Mouse (Mus musculus) hindbrain, postnatal 0 days (tissue): Measurements from ENCODE around the gene Slc16a8. TPM values are rescaled to one million over a fixed set of nuclear protein-coding genes. Genes with fewer than 3 reads are reported as not detected.

ENCODE experiments used
- ATAC-seq: fragments of 200-750 bp; cut with Nextera tagmentation; 2 replicates; pipeline ENCODE4 v1.8.0; 2017; ENCODE audit warnings: mild to moderate bottlenecking, moderate TSS enrichment, moderate library complexity
- DNase-seq: peaks from one replicate; pipeline ENCODE4 v3.0.0-alpha.2; 2015; ENCODE audit warnings: low spot score
- H3K27ac ChIP-seq: fragments of 300-500 bp; sonication (generic); 2 replicates; pipeline ENCODE4 v1.5.1; 2014; ENCODE audit warnings: mild to moderate bottlenecking
- H3K27me3 ChIP-seq: fragments of 300-500 bp; sonication (generic); 2 replicates; pipeline ENCODE4 v1.6.1; 2014; ENCODE audit warnings: low read length, mixed read lengths; ENCODE audit not compliant: insufficient read depth
- H3K36me3 ChIP-seq: fragments of 300-500 bp; sonication (generic); 2 replicates; pipeline ENCODE4 v1.6.1; 2014; ENCODE audit warnings: low read length, mixed read lengths; ENCODE audit not compliant: insufficient read depth
- H3K4me1 ChIP-seq: fragments of 300-500 bp; sonication (generic); 2 replicates; pipeline ENCODE4 v1.6.1; 2014; ENCODE audit warnings: antibody characterized with exemption, low read length, mixed read lengths; ENCODE audit not compliant: insufficient read depth
- H3K4me2 ChIP-seq: fragments of 300-500 bp; sonication (generic); 2 replicates; pipeline ENCODE4 v1.6.1; 2014; ENCODE audit warnings: low read depth, mild to moderate bottlenecking, low read length, moderate library complexity, mixed read lengths
- H3K4me3 ChIP-seq: fragments of 300-500 bp; sonication (generic); 2 replicates; pipeline ENCODE4 v1.5.1; 2014; ENCODE audit warnings: low read length
- H3K9ac ChIP-seq: fragments of 300-500 bp; sonication (generic); replicated peaks from 2 replicates; pipeline ENCODE4 v1.6.1; 2014; ENCODE audit warnings: mild to moderate bottlenecking, low read length, moderate library complexity, mixed read lengths
- H3K9me3 ChIP-seq: fragments of 300-500 bp; sonication (generic); 2 replicates; pipeline ENCODE4 v1.6.1; 2016; ENCODE audit warnings: low read length, mixed read lengths
- CTCF ChIP-seq: IDR thresholded peaks from 2 replicates; pipeline ENCODE4 v1.5.1; 2016; ENCODE audit warnings: antibody characterized with exemption, control low read depth, low read depth
- WGBS: fragments of 180-500 bp; shearing (Covaris S2); extraction: QIAGEN DNeasy Blood & Tissue Kit; methylation state at CpG from one replicate; pipeline ENCODE4 v1.1.7; 2014; 5-methylcytosine and 5-hydroxymethylcytosine counted together
- polyA plus RNA-seq: library from polyadenylated mRNA; unstranded; fragments of >200 nt; fragmentation: Nextera tagmentation; extraction: Ambion mirVana; gene quantifications from 2 replicates; pipeline ENCODE4 v1.2.1, GENCODE M21; 2015
- total RNA-seq: library from RNA; depleted of rRNA; stranded (reverse); fragments of >200 nt; gene quantifications from 2 replicates; pipeline ENCODE4 v1.2.3, GENCODE M21; 2014

Slc16a8 gene
- total and polyA plus RNA-seq, 2 experiments from 2014 or later, result 2.0 to 3.1 TPM

- Histone ChIP-seq H3K4me3 (no peak overlapping the region), H3K9me3 (no peaks in the 10 kb centered on the region), H3K4me1 (no peaks in the 10 kb centered on the region), H3K27ac (no peak overlapping the region), H3K9ac (no peak overlapping the region), H3K36me3 (no peaks in the 10 kb centered on the region), H3K27me3 (no peaks in the 10 kb centered on the region; the same call in 1 of the 2 replicates), H3K4me2 (no peak overlapping the region)
- DNase-seq (no peak), ATAC-seq (no peak)
- TF ChIP-seq CTCF, result no peak
- 23% methylated on average over 1 of the region's 1 CpGs for WGBS
Measured at GRCm38 (mm10) chr15:79268521-79268920, 14.0 kb upstream of the Slc16a8 start.

- DNase-seq (no peak), ATAC-seq (no peak)
- Histone ChIP-seq H3K4me3 (no peak overlapping the region), H3K9me3 (no peaks in the 10 kb centered on the region), H3K36me3 (no peaks in the 10 kb centered on the region), H3K27me3 (peaks cover 3% of the 10 kb centered on the region), H3K27ac (no peak overlapping the region), H3K4me2 (no peak overlapping the region), H3K9ac (no peak overlapping the region), H3K4me1 (peaks cover 12% of the 10 kb centered on the region; the same call in 1 of the 2 replicates)
- no peak for TF ChIP-seq CTCF
- WGBS, result 58% methylated on average over 4 of the region's 4 CpGs
Measured at GRCm38 (mm10) chr15:79265384-79265783, 10.8 kb upstream of the Slc16a8 start.

DNA sequence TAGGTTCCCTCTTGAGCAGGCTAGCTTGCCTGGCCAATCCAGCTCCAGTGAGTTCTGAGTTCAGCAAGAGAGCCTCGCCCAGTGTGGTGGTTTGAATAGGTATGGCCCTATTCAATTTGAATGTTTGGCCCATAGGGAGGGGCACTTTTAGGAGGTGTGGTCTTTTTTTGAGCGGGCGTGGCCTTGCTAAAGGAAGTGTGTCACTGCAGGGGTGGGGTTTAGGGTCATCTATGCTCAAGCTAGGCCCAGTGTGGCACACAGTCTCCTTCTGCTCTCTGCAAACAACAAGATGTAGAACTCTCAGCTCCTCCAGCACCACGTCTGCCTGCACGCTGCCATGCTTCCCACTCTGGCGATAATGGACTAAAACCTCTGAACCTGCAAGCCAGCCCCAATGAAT is 9.2 kb upstream of the Slc16a8 start:
- ATAC-seq (no peak), DNase-seq (no peak)
- no peaks in the 10 kb centered on the region for H3K9me3 ChIP-seq
- no peak for TF ChIP-seq CTCF
- H3K36me3 ChIP-seq, result no peaks in the 10 kb centered on the region
- no peak overlapping the region for H3K27ac ChIP-seq
- H3K4me1 ChIP-seq, result peaks cover 12% of the 10 kb centered on the region; the same call in 1 of the 2 replicates
- no peak overlapping the region for H3K4me3 ChIP-seq
- H3K27me3 ChIP-seq, result peaks cover 7% of the 10 kb centered on the region
- no peak overlapping the region for H3K4me2 ChIP-seq
- 94% methylated on average over 6 of the region's 6 CpGs for WGBS
- H3K9ac ChIP-seq, result no peak overlapping the region

GRCm38 (mm10) chr15:79262786-79263309 is 8.3 kb upstream of the Slc16a8 start:
- no peak overlapping the region for H3K4me3 ChIP-seq
- H3K36me3 ChIP-seq, result no peaks in the 10 kb centered on the region
- no peaks in the 10 kb centered on the region for H3K9me3 ChIP-seq
- no peak for TF ChIP-seq CTCF
- peaks cover 12% of the 10 kb centered on the region; the same call in 1 of the 2 replicates for H3K4me1 ChIP-seq
- WGBS, result 91% methylated on average over 3 of the region's 3 CpGs
- peak overlapping the region; percentile 98; the same call in 1 of the 2 replicates for H3K4me2 ChIP-seq
- H3K27ac ChIP-seq, result no peak overlapping the region
- H3K27me3 ChIP-seq, result peaks cover 7% of the 10 kb centered on the region
- no peak for ATAC-seq
- no peak for DNase-seq
- no peak overlapping the region for H3K9ac ChIP-seq

DNA sequence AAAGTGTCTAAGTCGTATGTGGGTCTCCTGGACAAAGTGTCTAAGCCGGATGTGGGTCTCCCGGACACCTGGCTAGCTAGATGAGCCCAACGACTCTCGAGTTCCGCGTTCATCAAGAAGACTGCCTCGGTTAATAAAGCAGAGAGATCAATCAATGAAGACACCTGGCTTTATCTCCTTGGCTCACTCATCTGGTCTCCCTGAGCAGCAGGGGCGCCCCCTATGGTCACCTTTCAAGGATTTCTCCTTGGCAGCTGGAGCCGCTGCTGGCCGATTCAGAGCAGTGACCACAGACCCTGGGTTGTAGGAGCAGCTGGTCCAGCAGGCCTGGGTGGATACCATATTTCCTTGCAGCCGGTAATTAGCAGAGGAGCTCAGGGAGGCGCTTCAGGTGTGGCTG is 7.8 kb upstream of the Slc16a8 start:
- peak; percentile 67 for DNase-seq
- ATAC-seq, result no peak
- no peak overlapping the region for H3K9ac ChIP-seq
- peak; percentile 58 for TF ChIP-seq CTCF
- peak overlapping the region; percentile 98; the same call in 1 of the 2 replicates for H3K4me2 ChIP-seq
- H3K4me1 ChIP-seq, result peaks cover 12% of the 10 kb centered on the region; the same call in 1 of the 2 replicates
- WGBS, result 22% methylated on average over 13 of the region's 13 CpGs
- H3K4me3 ChIP-seq, result no peak overlapping the region
- H3K27ac ChIP-seq, result no peak overlapping the region
- no peaks in the 10 kb centered on the region for H3K36me3 ChIP-seq
- H3K27me3 ChIP-seq, result peaks cover 7% of the 10 kb centered on the region
- no peaks in the 10 kb centered on the region for H3K9me3 ChIP-seq

DNA sequence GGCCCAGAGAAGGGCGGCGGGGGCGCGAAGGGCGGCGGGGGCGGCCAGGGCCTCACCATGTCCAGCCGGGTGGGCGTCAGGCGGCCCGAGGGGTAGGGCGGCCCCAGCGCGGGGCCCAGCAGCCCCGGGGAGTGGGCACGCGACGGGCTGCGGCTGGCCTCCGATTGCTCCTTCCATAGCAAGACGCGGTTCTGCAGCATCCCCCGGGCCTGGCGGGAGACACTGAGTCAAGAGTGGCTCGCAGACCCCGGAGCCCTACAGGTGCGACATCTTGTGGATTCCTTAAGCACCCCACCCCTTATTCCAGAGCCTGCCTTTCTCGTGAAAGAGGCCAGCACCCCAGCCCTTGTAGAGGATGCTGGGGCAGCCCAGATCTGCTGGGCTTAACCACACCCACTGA is 7.2 kb upstream of the Slc16a8 start:
- Histone ChIP-seq H3K27me3 (peaks cover 7% of the 10 kb centered on the region), H3K4me3 (peak overlapping the region; percentile 57), H3K4me1 (peaks cover 12% of the 10 kb centered on the region; the same call in 1 of the 2 replicates), H3K27ac (no peak overlapping the region), H3K36me3 (no peaks in the 10 kb centered on the region), H3K9me3 (no peaks in the 10 kb centered on the region), H3K4me2 (peak overlapping the region; percentile 98), H3K9ac (peak overlapping the region; percentile 77)
- peak; percentile 34 for TF ChIP-seq CTCF
- peak; percentile 48 for DNase-seq
- ATAC-seq, result peak; percentile 50
- WGBS, result under 1% methylated on average over 20 of the region's 28 CpGs

- WGBS, result under 1% methylated on average over 54 of the region's 62 CpGs
- peak; percentile 80 for ATAC-seq
- H3K4me3 ChIP-seq, result peak overlapping the region; percentile 57
- peak; percentile 50 for DNase-seq
- no peak for TF ChIP-seq CTCF
- H3K27ac ChIP-seq, result no peak overlapping the region; the same call in 1 of the 2 replicates
- peaks cover 12% of the 10 kb centered on the region; the same call in 1 of the 2 replicates for H3K4me1 ChIP-seq
- H3K9me3 ChIP-seq, result no peaks in the 10 kb centered on the region
- peak overlapping the region; percentile 98 for H3K4me2 ChIP-seq
- peak overlapping the region; percentile 77 for H3K9ac ChIP-seq
- no peaks in the 10 kb centered on the region for H3K36me3 ChIP-seq
- peaks cover 7% of the 10 kb centered on the region for H3K27me3 ChIP-seq
Measured at GRCm38 (mm10) chr15:79261095-79261725, 6.6 kb upstream of the Slc16a8 start.
